Mouse (Mus musculus) limb, embryonic 10.5 days (tissue): ENCODE results near the gene Gm42906. TPM values are rescaled to one million over a fixed set of nuclear protein-coding genes. Genes with fewer than 3 reads are reported as not detected.
A peak's percentile ranks its signal among the peaks of the same experiment; 100 is the strongest.

Experiments
- DNase-seq: peaks from one replicate; pipeline ENCODE4 v3.0.0-alpha.2; 2017; ENCODE audit warnings: low spot score
- H3K27ac ChIP-seq: fragments of 300-500 bp; sonication (generic); 2 replicates; pipeline ENCODE4 v1.5.1; 2016; ENCODE audit warnings: mild to moderate bottlenecking
- H3K27me3 ChIP-seq: fragments of 300-500 bp; sonication (generic); 2 replicates; pipeline ENCODE4 v1.6.1; 2016; ENCODE audit warnings: low read depth, mild to moderate bottlenecking; ENCODE audit not compliant: poor library complexity, severe bottlenecking
- H3K36me3 ChIP-seq: fragments of 300-500 bp; sonication (generic); 2 replicates; pipeline ENCODE4 v1.6.1; 2016; ENCODE audit warnings: mild to moderate bottlenecking, moderate library complexity
- H3K4me1 ChIP-seq: fragments of 300-500 bp; sonication (generic); 2 replicates; pipeline ENCODE4 v1.6.1; 2016
- H3K4me3 ChIP-seq: fragments of 300-500 bp; sonication (generic); 2 replicates; pipeline ENCODE4 v1.5.1; 2016; ENCODE audit warnings: mild to moderate bottlenecking, moderate library complexity
- H3K9me3 ChIP-seq: fragments of 300-500 bp; sonication (generic); replicated peaks from 2 replicates; pipeline ENCODE4 v1.6.1; 2016; ENCODE audit warnings: mild to moderate bottlenecking
- WGBS: fragments of 180-500 bp; shearing (Covaris S2); methylation state at CpG from one replicate; pipeline ENCODE4 v1.1.7; 2016; 5-methylcytosine and 5-hydroxymethylcytosine counted together
- polyA plus RNA-seq: library from polyadenylated mRNA; unstranded; fragments of >200 nt; fragmentation: Nextera tagmentation; extraction: Ambion mirVana; gene quantifications from 2 replicates; pipeline ENCODE4 v1.2.1, GENCODE M21; 2016

Gm42906 gene
- polyA plus RNA-seq, 1 experiment from 2014 or later: not detected

DNA sequence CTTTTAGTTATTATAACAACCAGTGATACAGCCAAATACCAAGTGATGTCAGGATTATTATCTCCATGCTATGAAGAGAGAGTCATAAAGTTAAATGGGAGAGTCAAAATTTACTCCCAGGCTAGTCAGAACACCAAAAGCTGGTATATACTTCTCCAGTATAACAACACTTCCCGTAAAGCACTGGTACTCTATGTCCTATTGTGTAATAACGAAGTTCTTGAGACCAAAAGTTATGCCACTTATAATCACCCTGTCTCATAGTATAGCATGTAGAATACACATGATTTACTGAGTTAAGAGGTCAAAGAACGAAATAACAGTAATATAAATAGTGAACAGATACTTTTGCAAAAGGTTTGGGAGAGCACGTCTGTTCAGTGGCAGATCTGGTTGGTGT is 222.9 kb downstream of the Gm42906 start:
- Histone ChIP-seq H3K27ac (no peak overlapping the region), H3K27me3 (no peaks in the 10 kb centered on the region), H3K36me3 (no peaks in the 10 kb centered on the region), H3K4me3 (no peak overlapping the region), H3K4me1 (no peaks in the 10 kb centered on the region), H3K9me3 (no peaks in the 10 kb centered on the region)
- no peak for DNase-seq
- 94% methylated on average over 4 of the region's 4 CpGs for WGBS

GRCm38 (mm10) chr5:151202925-151203324 is 225.0 kb downstream of the Gm42906 start:
- DNase-seq: no peak
- H3K36me3 ChIP-seq: no peaks in the 10 kb centered on the region
- H3K4me3 ChIP-seq: no peak overlapping the region
- WGBS: 78% methylated on average over 5 of the region's 5 CpGs
- H3K4me1 ChIP-seq: no peaks in the 10 kb centered on the region
- no peak overlapping the region for H3K27ac ChIP-seq
- H3K9me3 ChIP-seq: no peaks in the 10 kb centered on the region
- no peaks in the 10 kb centered on the region for H3K27me3 ChIP-seq

DNA sequence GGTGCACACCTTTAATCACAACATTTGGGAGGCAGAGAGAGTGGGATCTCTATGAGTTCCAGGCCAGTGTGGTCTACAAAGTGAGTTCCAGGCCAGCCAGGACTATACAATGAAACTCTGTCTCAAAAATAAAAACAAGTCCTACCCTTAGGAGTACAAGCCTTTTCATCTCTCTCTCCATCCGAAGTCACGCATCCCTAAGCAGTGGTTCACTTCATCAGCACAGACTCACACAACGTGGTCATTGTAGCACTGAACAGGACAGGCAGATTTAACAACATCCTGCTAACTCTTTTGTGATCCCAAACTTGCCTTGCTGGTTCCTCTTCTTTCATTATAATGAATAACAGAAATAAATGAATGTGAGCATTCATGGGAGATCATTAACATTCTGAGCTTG is 226.7 kb downstream of the Gm42906 start:
- Histone ChIP-seq H3K27ac (no peak overlapping the region), H3K4me3 (no peak overlapping the region), H3K36me3 (no peaks in the 10 kb centered on the region), H3K9me3 (no peaks in the 10 kb centered on the region), H3K4me1 (no peaks in the 10 kb centered on the region), H3K27me3 (no peaks in the 10 kb centered on the region)
- 92% methylated on average over 3 of the region's 3 CpGs for WGBS
- DNase-seq: no peak

GRCm38 (mm10) chr5:151199235-151199634 is 228.7 kb downstream of the Gm42906 start:
- no peak overlapping the region for H3K27ac ChIP-seq
- no peaks in the 10 kb centered on the region for H3K4me1 ChIP-seq
- no peaks in the 10 kb centered on the region for H3K27me3 ChIP-seq
- no peak for DNase-seq
- no peaks in the 10 kb centered on the region for H3K9me3 ChIP-seq
- no peak overlapping the region for H3K4me3 ChIP-seq
- H3K36me3 ChIP-seq: no peaks in the 10 kb centered on the region
- 86% methylated on average over 3 of the region's 3 CpGs for WGBS

DNA sequence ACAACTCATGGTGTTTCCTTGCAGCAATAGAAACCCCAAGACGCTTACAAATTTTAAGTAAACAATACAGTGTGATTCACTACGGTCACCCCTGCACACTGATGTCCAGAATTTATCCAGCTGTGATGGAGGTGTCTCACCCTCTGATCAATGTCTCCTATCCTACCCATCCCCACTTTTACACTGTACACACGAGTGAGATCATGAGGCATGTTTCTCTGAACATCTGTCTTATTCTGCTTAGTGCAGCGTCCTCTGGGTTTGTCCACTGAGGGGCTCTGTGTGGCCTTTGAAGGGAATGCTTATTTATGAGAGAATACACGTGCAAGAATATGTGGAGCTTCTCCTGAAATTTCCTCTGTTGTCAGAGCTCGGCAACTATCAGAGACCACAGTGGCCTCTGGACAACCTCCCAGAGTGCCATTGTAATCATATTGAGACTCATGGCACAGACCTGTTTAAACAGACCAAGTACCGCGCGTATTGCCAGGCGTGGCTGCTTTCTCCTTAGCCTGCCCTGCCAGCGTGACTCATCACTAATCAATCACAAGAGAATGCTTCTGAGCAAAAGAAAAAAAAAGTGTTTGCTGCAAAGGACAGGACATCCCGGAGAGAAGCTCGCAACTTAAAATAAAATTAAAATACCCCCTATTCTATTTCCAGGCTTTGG is 231.2 kb downstream of the Gm42906 start:
- WGBS: 81% methylated on average over 13 of the region's 13 CpGs
- Histone ChIP-seq H3K27ac (no peak overlapping the region), H3K27me3 (no peaks in the 10 kb centered on the region), H3K9me3 (no peaks in the 10 kb centered on the region), H3K36me3 (no peaks in the 10 kb centered on the region), H3K4me3 (no peak overlapping the region), H3K4me1 (no peaks in the 10 kb centered on the region)
- no peak for DNase-seq

DNA sequence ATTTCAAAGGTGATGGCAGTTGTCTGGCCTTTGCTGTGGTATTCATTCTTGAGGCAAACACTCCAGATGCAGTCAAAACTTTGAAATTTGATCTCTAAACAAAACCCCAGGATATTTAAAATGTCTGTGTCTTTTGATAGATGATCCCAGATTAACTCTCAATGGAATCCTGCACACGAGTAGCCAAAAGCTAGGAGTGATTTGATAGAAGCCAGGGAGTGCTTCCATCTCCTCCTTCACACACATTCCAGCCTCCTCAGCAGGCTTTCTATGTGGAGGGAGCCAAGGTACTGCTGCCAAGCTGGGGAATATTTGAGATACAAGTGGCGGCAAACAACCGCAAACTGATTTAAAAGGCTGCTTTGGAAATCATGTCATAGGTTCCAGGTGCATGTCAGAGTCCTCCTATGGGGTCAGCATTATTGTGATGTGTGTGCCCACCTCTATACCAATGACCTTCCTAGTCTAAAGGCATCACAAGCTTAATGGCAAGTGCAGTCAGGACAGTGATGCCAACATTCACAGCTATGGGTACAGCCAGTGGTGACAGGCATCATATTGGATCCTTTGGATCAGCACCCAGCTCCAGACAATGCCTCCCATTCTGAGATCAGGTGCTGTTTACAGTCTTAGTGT is 234.0 kb downstream of the Gm42906 start:
- no peak for DNase-seq
- Histone ChIP-seq H3K36me3 (no peaks in the 10 kb centered on the region), H3K27ac (no peak overlapping the region), H3K4me3 (no peak overlapping the region), H3K27me3 (no peaks in the 10 kb centered on the region), H3K9me3 (no peaks in the 10 kb centered on the region), H3K4me1 (peaks cover 9% of the 10 kb centered on the region; the same call in 1 of the 2 replicates)
- WGBS: 57% methylated on average over 3 of the region's 3 CpGs

GRCm38 (mm10) chr5:151192266-151192665 is 235.7 kb downstream of the Gm42906 start:
- no peaks in the 10 kb centered on the region for H3K9me3 ChIP-seq
- peaks cover 9% of the 10 kb centered on the region; the same call in 1 of the 2 replicates for H3K4me1 ChIP-seq
- no peaks in the 10 kb centered on the region for H3K36me3 ChIP-seq
- 82% methylated on average over 2 of the region's 2 CpGs for WGBS
- H3K27me3 ChIP-seq: no peaks in the 10 kb centered on the region
- H3K27ac ChIP-seq: no peak overlapping the region
- H3K4me3 ChIP-seq: no peak overlapping the region
- DNase-seq: no peak

- 84% methylated on average over 5 of the region's 5 CpGs for WGBS
- Histone ChIP-seq H3K27ac (no peak overlapping the region), H3K36me3 (no peaks in the 10 kb centered on the region), H3K4me3 (no peak overlapping the region), H3K4me1 (peaks cover 9% of the 10 kb centered on the region; the same call in 1 of the 2 replicates), H3K9me3 (no peaks in the 10 kb centered on the region), H3K27me3 (no peaks in the 10 kb centered on the region)
- no peak for DNase-seq
These were observed 237.2 kb downstream of the Gm42906 start for GRCm38 (mm10) chr5:151190764-151191163.

GRCm38 (mm10) chr5:151189789-151190378 is 238.1 kb downstream of the Gm42906 start:
- 4% methylated on average over 27 of the region's 27 CpGs for WGBS
- Histone ChIP-seq H3K36me3 (no peaks in the 10 kb centered on the region), H3K27me3 (no peaks in the 10 kb centered on the region), H3K4me3 (peak overlapping the region; percentile 62), H3K27ac (peak overlapping the region; percentile 69), H3K4me1 (peaks cover 9% of the 10 kb centered on the region; the same call in 1 of the 2 replicates), H3K9me3 (no peaks in the 10 kb centered on the region)
- peak; percentile 85 for DNase-seq

DNA sequence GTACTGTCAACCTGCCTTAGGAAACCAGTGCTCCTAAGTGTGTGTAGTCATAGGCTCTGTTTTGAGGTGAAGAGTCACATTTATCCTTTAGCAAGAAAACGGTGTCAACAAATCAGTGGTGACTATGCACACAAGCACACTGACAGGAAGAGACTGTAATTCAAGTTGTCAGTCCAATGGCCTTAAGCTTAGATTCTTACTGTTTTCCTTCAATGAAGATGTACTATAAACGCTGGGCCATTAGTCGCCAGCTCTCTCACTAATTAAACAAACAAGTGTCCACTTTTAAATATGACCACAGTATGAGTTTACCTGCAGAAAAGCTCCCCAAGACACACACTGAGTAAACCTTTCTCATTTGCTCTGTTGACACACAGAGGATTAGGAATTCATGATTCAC is 238.6 kb downstream of the Gm42906 start:
- Histone ChIP-seq H3K4me3 (peak overlapping the region; percentile 62), H3K4me1 (peaks cover 9% of the 10 kb centered on the region; the same call in 1 of the 2 replicates), H3K36me3 (no peaks in the 10 kb centered on the region), H3K9me3 (no peaks in the 10 kb centered on the region), H3K27ac (no peak overlapping the region), H3K27me3 (no peaks in the 10 kb centered on the region)
- no peak for DNase-seq
- WGBS: 39% methylated on average over 3 of the region's 3 CpGs

DNA sequence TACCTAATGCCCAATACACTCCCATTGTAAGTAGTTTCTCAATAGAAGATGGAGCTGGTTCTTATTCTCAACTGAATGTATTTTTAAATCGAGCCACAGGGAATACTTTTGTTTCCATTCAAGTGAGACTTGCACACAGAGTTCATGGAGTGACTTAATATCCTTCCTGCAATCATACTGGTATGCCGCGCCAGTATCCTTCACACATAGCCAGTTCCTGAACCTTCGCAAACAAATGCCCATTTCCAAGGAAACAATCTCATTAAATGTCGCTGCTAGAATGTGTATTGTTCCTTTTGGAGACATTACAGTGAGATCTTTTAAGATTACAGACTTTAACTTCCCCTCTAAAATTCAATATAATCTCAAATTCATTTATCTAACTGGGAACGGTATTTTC is 239.3 kb downstream of the Gm42906 start:
- DNase-seq: no peak
- no peaks in the 10 kb centered on the region for H3K9me3 ChIP-seq
- no peaks in the 10 kb centered on the region for H3K27me3 ChIP-seq
- 89% methylated on average over 6 of the region's 6 CpGs for WGBS
- no peak overlapping the region for H3K27ac ChIP-seq
- no peak overlapping the region for H3K4me3 ChIP-seq
- H3K36me3 ChIP-seq: no peaks in the 10 kb centered on the region
- H3K4me1 ChIP-seq: peaks cover 14% of the 10 kb centered on the region; the same call in 1 of the 2 replicates

- no peaks in the 10 kb centered on the region for H3K36me3 ChIP-seq
- DNase-seq: no peak
- no peaks in the 10 kb centered on the region for H3K9me3 ChIP-seq
- no peak overlapping the region for H3K27ac ChIP-seq
- 86% methylated on average over 11 of the region's 11 CpGs for WGBS
- peaks cover 15% of the 10 kb centered on the region; the same call in 1 of the 2 replicates for H3K4me1 ChIP-seq
- no peak overlapping the region for H3K4me3 ChIP-seq
- H3K27me3 ChIP-seq: no peaks in the 10 kb centered on the region
These were observed 240.6 kb downstream of the Gm42906 start for GRCm38 (mm10) chr5:151187336-151187735.

- no peak for DNase-seq
- no peaks in the 10 kb centered on the region for H3K27me3 ChIP-seq
- H3K27ac ChIP-seq: no peak overlapping the region
- no peak overlapping the region for H3K4me3 ChIP-seq
- H3K4me1 ChIP-seq: peaks cover 15% of the 10 kb centered on the region; the same call in 1 of the 2 replicates
- no peaks in the 10 kb centered on the region for H3K9me3 ChIP-seq
- 84% methylated on average over 8 of the region's 8 CpGs for WGBS
- H3K36me3 ChIP-seq: no peaks in the 10 kb centered on the region
These were observed 242.6 kb downstream of the Gm42906 start for GRCm38 (mm10) chr5:151185286-151185856.
